Mouse (Mus musculus) embryo, embryonic 11 days (tissue): ENCODE measurements around the gene Olfr1042.
"Not testable (repeated sequence)": the region's sequence is repeated elsewhere in the genome, so short reads cannot be mapped to it uniquely, and the experiment has no call there.

Source experiments
- DNase-seq: peaks from one replicate; pipeline ENCODE4 v3.0.0-alpha.2; 2015

Olfr1042 gene

DNA sequence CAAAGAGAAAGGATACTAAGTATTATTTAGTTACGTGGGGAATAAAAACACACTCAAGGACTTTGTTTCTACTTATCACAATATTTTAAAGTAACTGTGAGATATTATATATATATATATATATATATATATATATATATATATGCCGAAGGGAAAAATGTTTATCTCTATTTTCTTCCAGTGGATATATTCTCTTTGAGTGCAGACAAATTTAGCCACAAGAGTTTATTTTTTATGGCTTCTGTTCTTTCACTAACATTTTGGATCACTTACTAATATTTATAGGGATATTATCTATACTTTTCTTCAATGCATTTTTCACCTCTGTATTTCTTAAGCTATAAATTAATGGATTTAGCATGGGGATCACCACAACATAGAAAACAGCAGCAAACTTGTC, at the start of gene Olfr1042:
Olfr1042 (minus strand) TSS at position 101 of the 400 bp plus-strand sequence.
- no peak for DNase-seq

DNA sequence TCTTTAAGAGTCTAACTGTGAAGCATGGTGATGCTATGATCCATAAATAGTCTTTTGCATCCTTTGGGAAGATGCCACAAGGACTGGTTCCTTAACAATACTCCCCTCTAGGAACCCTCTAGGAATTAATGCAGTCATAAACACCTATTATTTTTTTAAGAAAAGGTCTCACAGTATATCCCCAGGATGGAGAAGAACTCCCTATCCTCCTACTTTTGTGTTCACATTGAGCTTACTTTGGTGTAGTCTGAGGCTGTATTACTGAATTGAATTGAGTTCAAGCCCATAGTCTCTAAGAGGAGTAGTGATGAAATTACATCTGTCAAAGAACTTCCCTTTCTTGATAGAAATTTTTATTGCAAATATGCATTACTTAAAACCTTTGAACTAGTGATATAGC, 41.3 kb upstream of the Olfr1042 start, which contains the start of gene Olfr1045:
Olfr1045 (minus strand) TSS at position 101 of the 400 bp plus-strand sequence.
- DNase-seq = no peak

DNA sequence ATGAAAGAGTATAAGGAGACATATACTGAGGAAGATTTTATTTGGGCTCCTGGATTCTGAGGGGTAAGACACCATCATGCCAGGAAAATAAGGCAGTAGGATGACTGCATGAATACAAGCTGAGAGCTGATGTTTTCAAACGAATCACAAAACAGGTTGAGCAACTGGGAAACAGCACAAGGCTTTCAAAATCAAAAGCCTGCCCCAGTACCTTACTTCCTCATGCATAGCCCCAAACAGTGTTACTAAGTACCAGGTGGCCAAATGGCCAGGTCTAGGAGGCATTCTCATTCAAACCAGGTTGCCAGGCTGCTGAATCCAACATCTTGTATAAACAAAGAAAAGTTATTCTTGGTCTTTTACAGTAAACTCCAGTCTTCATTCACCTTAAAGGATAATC, 34.2 kb upstream of the Olfr1042 start:
- DNase-seq = no peak

GRCm38 (mm10) chr2:86185583-86185982, 23.9 kb upstream of the Olfr1042 start, which contains the start of gene Olfr52:
Olfr52 (minus strand) TSS chr2:86185683.
- DNase-seq = no peak

DNA sequence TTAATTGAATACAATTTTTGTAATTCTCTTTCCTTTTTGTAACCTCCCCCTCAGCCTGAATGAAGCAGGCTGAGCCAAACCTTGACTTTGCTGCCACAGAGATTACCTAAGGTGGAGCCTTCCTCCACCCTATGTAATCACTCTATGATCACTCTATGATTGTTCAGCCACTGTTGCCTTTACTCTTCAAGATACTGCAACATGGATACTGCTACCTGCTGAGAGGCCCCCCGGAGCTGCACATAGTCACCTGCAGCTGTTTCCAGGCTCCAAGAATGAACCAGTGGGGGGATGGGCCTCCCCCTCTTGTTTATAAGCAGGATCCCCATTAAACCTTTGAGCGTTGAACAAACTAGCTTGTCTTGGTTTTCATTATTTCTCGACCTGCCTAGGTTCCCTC, 18.3 kb upstream of the Olfr1042 start:
- DNase-seq = no peak

DNA sequence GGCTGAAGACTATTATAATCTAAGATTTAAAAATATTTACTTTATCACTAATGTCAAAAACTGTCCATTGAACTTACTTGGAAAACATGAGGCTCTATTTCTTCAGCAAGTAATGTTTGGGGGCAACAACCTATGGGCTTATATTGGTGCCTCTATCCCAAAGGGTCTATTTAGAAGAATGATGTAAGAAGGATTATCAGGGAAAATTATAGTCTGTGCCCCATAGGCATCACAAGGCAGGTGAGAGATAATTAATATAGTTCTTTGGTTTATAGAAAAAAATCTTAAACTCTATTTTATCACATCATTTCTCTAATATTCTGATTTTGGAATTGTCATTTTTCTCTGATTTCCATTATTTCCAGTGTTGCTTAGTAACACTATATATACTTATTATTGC, 16.1 kb upstream of the Olfr1042 start, which contains the start of gene Olfr1044:
Olfr1044 (minus strand) TSS at position 101 of the 400 bp plus-strand sequence.
- DNase-seq = no peak

GRCm38 (mm10) chr2:86175422-86175821, 13.8 kb upstream of the Olfr1042 start:
- not testable (repeated sequence) for DNase-seq

DNA sequence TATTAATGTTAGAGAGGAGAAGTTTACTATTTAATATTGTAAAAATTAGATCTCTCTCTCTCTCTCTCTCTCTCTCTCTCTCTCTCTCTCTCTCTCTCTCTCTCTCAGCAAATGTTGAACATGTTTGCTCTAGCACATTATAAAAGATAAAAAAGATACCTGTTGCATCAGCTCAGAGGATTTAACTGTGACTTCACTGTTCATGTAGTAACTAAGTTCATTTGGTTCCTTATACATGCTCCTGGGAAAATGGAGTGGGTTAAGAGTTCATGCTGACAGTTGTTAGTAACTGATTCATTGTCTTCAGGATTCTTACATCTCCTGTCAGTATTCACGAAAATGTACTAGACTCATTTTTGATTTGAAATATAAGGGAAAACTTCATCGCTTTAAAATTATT, 5.8 kb upstream of the Olfr1042 start, which contains the start of gene Olfr1043:
Olfr1043 (minus strand) TSS at position 101 of the 400 bp plus-strand sequence.
- DNase-seq = no peak

- no peak for DNase-seq
Measured at GRCm38 (mm10) chr2:86146632-86147031, 15.0 kb downstream of the Olfr1042 start, which contains the start of gene Olfr1040. Olfr1040 (minus strand) TSS chr2:86146732.

GRCm38 (mm10) chr2:86135828-86136227, 25.8 kb downstream of the Olfr1042 start, which contains the start of gene Olfr1039:
Olfr1039 (minus strand) TSS chr2:86135928.
- no peak for DNase-seq
